Mouse (Mus musculus) midbrain, embryonic 13.5 days (tissue): ENCODE measurements around the gene Psen2. TPM values are rescaled to one million over a fixed set of nuclear protein-coding genes. Genes with fewer than 3 reads are reported as not detected.
A peak's percentile ranks its signal among the peaks of the same experiment; 100 is the strongest.

Experiments
- ATAC-seq: fragments of 200-750 bp; cut with Nextera tagmentation; 2 replicates; pipeline ENCODE4 v1.8.0; 2017; ENCODE audit warnings: mild to moderate bottlenecking, moderate TSS enrichment, moderate library complexity
- H3K27ac ChIP-seq: fragments of 300-500 bp; sonication (generic); 2 replicates; pipeline ENCODE4 v1.5.1; 2015; ENCODE audit warnings: inconsistent platforms, mild to moderate bottlenecking, moderate library complexity
- H3K27me3 ChIP-seq: fragments of 300-500 bp; sonication (generic); 2 replicates; pipeline ENCODE4 v1.6.1; 2015; ENCODE audit warnings: mild to moderate bottlenecking, inconsistent platforms
- H3K36me3 ChIP-seq: fragments of 300-500 bp; sonication (generic); 2 replicates; pipeline ENCODE4 v1.6.1; 2015; ENCODE audit warnings: mild to moderate bottlenecking, inconsistent platforms
- H3K4me1 ChIP-seq: fragments of 300-500 bp; sonication (generic); replicated peaks from 2 replicates; pipeline ENCODE4 v1.6.1; 2015; ENCODE audit warnings: inconsistent platforms
- H3K4me2 ChIP-seq: fragments of 300-500 bp; sonication (generic); replicated peaks from 2 replicates; pipeline ENCODE4 v1.6.1; 2015; ENCODE audit warnings: moderate library complexity, mild to moderate bottlenecking, inconsistent platforms
- H3K4me3 ChIP-seq: fragments of 300-500 bp; sonication (generic); replicated peaks from 2 replicates; pipeline ENCODE4 v1.5.1; 2015; ENCODE audit warnings: mild to moderate bottlenecking, inconsistent platforms
- H3K9ac ChIP-seq: fragments of 300-500 bp; sonication (generic); replicated peaks from 2 replicates; pipeline ENCODE4 v1.6.1; 2015; ENCODE audit warnings: mild to moderate bottlenecking, inconsistent platforms
- H3K9me3 ChIP-seq: fragments of 300-500 bp; sonication (generic); 2 replicates; pipeline ENCODE4 v1.6.1; 2016; ENCODE audit warnings: mild to moderate bottlenecking, inconsistent platforms
- WGBS: fragments of 180-500 bp; shearing (Covaris S2); methylation state at CpG from one replicate; pipeline ENCODE4 v1.1.7; 2015; 5-methylcytosine and 5-hydroxymethylcytosine counted together
- polyA plus RNA-seq: library from polyadenylated mRNA; unstranded; fragments of >200 nt; fragmentation: Nextera tagmentation; extraction: Ambion mirVana; gene quantifications from 2 replicates; pipeline ENCODE4 v1.2.1, GENCODE M21; 2015

Psen2 gene
- polyA plus RNA-seq, 1 experiment from 2014 or later, result 10.7 TPM

- no peaks in the 10 kb centered on the region for H3K9me3 ChIP-seq
- H3K4me3 ChIP-seq, result no peak overlapping the region
- H3K36me3 ChIP-seq, result no peaks in the 10 kb centered on the region
- no peak for ATAC-seq
- WGBS, result 86% methylated on average over 4 of the region's 4 CpGs
- H3K27me3 ChIP-seq, result no peaks in the 10 kb centered on the region
- 0 out of 2 replicates have a peak, but pooled peaks cover 3% of the 10 kb centered on the region for H3K4me1 ChIP-seq
- no peak overlapping the region for H3K27ac ChIP-seq
- H3K9ac ChIP-seq, result no peak overlapping the region
- H3K4me2 ChIP-seq, result no peak overlapping the region
Measured at GRCm38 (mm10) chr1:180290358-180290757, 27.1 kb upstream of the Psen2 start.

DNA sequence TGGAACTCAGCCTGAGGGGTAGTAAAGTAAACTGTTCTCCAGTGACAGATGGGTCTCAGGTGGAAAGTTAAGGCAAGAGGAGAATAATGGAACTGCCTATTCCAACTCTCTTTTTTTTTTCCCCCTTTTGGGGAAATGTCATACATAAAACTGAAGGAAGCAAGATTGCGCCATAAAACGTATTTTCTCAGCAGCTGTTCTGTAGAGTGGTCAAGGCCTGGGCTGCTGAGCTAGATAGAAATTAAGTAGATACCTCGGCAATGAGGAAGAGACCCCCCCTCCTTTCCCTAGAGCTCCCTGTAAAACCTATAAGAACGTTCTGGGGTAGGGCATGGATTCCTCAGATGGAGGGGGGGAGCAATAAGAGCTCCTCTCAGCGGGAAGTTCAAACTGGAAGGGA, 26.6 kb upstream of the Psen2 start:
- Histone ChIP-seq H3K36me3 (no peaks in the 10 kb centered on the region), H3K27ac (no peak overlapping the region), H3K9ac (no peak overlapping the region), H3K9me3 (no peaks in the 10 kb centered on the region), H3K4me2 (no peak overlapping the region), H3K27me3 (no peaks in the 10 kb centered on the region), H3K4me1 (0 out of 2 replicates have a peak, but pooled peaks cover 3% of the 10 kb centered on the region), H3K4me3 (no peak overlapping the region)
- no peak for ATAC-seq
- 83% methylated on average over 5 of the region's 5 CpGs for whole genome bisulfite sequencing

DNA sequence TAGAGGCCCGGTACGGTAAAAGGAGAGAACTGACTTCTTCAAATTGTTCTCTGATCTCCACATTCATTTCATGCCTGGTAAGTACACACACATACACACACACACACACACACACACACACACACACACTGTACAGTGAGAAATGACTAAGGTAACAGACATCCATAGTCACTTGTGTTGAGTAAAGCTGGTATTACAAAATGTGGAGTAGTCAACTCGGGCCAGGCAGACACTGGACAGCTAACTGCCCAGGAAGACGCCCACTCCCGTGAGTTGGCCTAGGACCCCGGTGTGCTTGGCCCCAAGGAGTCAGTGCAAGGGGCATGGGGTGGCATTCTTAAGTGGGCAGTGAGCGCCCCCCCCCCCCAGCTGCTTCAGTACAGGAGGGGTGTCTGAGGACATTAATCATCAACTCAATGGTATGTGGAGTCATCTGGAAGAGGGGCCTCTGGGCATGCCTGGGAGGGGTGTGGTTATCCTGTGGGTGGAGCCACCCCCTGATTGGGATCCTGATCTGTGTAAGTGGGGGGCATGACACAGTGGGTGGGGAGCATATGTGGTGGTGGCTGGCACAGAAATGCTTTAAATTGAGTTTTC, 25.7 kb upstream of the Psen2 start:
- no peak for ATAC-seq
- no peak overlapping the region for H3K4me3 ChIP-seq
- H3K9me3 ChIP-seq, result no peaks in the 10 kb centered on the region
- no peak overlapping the region for H3K9ac ChIP-seq
- peaks cover 9% of the 10 kb centered on the region for H3K4me1 ChIP-seq
- 88% methylated on average over 7 of the region's 7 CpGs for WGBS
- H3K36me3 ChIP-seq, result no peaks in the 10 kb centered on the region
- H3K27me3 ChIP-seq, result no peaks in the 10 kb centered on the region
- H3K4me2 ChIP-seq, result no peak overlapping the region
- no peak overlapping the region for H3K27ac ChIP-seq

DNA sequence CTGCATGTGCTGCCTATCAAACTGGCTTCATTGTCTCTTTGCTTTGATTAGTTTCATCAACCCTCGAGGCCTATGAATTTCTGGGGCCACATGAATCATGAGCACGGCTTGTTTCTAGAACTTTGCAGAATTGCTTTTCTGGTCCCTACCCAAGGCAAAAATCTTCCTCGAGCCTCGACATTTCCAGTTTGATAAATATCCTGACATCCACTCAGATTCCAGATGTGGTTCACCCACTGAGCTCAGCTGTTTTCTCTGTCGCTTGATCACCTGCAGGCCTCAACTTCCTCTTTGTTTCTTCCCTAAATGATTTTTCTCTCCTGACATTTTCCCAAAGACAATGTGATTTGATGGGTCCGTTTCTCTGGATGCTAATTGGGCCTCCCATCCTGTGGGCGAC, 25.0 kb upstream of the Psen2 start:
- H3K4me3 ChIP-seq, result no peak overlapping the region
- no peak overlapping the region for H3K9ac ChIP-seq
- no peaks in the 10 kb centered on the region for H3K36me3 ChIP-seq
- H3K4me2 ChIP-seq, result no peak overlapping the region
- 84% methylated on average over 7 of the region's 7 CpGs for WGBS
- no peaks in the 10 kb centered on the region for H3K9me3 ChIP-seq
- H3K4me1 ChIP-seq, result peaks cover 14% of the 10 kb centered on the region
- ATAC-seq, result no peak
- no peaks in the 10 kb centered on the region for H3K27me3 ChIP-seq
- H3K27ac ChIP-seq, result no peak overlapping the region

- 72% methylated on average over 15 of the region's 15 CpGs for WGBS
- no peak overlapping the region for H3K4me3 ChIP-seq
- H3K27ac ChIP-seq, result no peak overlapping the region
- no peak overlapping the region for H3K4me2 ChIP-seq
- H3K27me3 ChIP-seq, result no peaks in the 10 kb centered on the region
- no peak for ATAC-seq
- H3K9ac ChIP-seq, result no peak overlapping the region
- peaks cover 14% of the 10 kb centered on the region for H3K4me1 ChIP-seq
- no peaks in the 10 kb centered on the region for H3K9me3 ChIP-seq
- H3K36me3 ChIP-seq, result no peaks in the 10 kb centered on the region
Measured at GRCm38 (mm10) chr1:180286081-180286831, 23.0 kb upstream of the Psen2 start.

DNA sequence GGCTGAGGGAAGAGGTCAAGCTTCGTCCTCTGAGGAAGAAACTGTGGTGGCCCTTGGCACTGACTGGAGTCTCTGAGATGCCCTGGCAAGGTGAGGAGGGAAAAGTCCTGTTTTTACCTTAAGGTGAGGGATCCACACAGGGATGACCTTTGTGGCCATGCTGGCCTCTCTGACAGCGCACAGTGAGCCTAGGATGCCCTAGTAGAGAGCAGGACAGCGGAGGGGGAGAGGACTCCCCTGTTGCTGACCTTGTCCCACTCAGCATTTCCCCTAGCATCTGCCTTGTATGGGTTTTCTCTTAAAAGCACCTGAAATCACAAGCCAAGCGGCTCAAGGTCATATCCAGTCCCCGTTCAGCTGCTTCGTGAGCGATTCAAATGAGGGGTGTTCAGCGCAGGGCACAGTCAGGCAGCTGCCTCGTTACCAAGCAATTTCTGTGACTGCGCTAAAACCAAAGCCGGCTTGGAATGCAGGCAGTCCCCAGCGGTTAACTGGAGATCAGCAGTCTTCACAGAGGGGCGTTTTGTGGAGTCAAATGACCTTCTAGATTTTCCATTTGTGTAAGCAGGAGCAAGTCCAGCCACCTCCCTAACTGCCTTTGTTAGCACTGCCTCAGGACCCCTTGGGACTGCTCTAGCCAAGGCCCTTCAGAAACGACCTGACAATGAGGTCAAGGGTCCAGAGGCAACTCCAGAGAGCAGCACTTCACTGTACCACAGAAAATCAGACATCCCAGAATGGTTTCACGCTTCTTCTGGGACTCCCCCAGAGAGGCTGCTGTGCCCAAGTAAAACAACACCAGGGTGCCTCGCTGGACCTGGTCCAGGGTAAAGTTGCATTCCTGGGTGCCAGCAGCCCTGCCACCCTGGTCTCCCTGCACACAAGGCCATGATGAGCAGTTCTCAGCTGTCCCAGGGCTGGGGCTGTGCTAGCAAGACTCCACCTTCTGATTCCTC, 20.9 kb upstream of the Psen2 start:
- Histone ChIP-seq H3K4me1 (peaks cover 18% of the 10 kb centered on the region), H3K9ac (0 out of 2 replicates have a peak overlapping the region, but pooled peaks have one; percentile 12), H3K4me2 (peak overlapping the region; percentile 12; the same call in 1 of the 2 replicates), H3K36me3 (no peaks in the 10 kb centered on the region), H3K27ac (0 out of 2 replicates have a peak overlapping the region, but pooled peaks have one; percentile 19), H3K27me3 (no peaks in the 10 kb centered on the region), H3K9me3 (no peaks in the 10 kb centered on the region), H3K4me3 (no peak overlapping the region)
- WGBS, result 18% methylated on average over 16 of the region's 16 CpGs
- peak; percentile 71 for ATAC-seq

DNA sequence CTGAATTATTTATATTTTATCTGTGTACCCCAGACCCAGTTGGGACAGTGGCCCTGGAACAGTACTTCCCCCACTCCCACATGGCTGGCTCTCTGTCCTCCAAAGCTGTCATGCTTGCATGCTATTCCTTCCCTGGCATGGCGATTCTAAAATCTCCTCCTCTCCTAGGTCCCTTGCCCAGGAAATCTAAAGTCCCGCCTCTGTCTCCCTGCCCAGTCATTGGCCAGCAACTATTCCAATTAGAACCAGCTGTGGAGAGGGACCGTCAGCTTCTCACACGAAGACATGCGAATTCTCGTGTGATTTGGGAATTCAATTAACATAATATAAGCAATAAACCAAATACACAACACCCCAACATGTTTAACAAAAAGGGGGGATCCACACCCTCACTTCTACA, 19.3 kb upstream of the Psen2 start:
- 52% methylated on average over 6 of the region's 6 CpGs for WGBS
- no peak overlapping the region for H3K27ac ChIP-seq
- no peak overlapping the region for H3K4me2 ChIP-seq
- no peak overlapping the region for H3K4me3 ChIP-seq
- H3K36me3 ChIP-seq, result no peaks in the 10 kb centered on the region
- 0 out of 2 replicates have a peak, but pooled peaks have one; percentile 19 for ATAC-seq
- no peaks in the 10 kb centered on the region for H3K9me3 ChIP-seq
- H3K27me3 ChIP-seq, result no peaks in the 10 kb centered on the region
- H3K4me1 ChIP-seq, result peaks cover 18% of the 10 kb centered on the region
- no peak overlapping the region for H3K9ac ChIP-seq

DNA sequence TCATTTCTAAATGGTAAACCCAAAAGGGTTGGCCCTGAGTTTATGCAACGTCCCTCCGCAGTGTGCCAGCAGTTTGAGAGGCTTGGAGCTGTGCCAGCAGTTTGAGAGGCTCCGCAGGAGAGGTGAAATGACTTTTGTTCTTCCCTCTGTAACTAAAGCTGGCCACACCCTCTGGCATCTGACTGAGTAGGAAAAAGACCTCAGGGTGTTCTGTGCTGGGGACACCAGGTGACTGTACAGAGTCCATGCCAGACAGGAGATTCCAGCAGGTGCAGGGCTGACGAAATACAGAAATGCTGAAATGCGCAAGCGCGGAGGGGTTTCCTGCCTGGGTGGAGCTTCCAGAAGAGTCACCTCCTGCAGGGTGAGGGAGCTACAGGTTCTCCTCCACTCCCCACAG, 16.4 kb upstream of the Psen2 start:
- Histone ChIP-seq H3K27me3 (no peaks in the 10 kb centered on the region), H3K36me3 (no peaks in the 10 kb centered on the region), H3K27ac (no peak overlapping the region), H3K9ac (no peak overlapping the region), H3K4me2 (no peak overlapping the region), H3K4me3 (no peak overlapping the region), H3K4me1 (peaks cover 16% of the 10 kb centered on the region), H3K9me3 (no peaks in the 10 kb centered on the region)
- ATAC-seq, result no peak
- 47% methylated on average over 7 of the region's 7 CpGs for WGBS

- WGBS, result 87% methylated on average over 9 of the region's 9 CpGs
Measured at GRCm38 (mm10) chr1:180277563-180277962, 14.3 kb upstream of the Psen2 start.

DNA sequence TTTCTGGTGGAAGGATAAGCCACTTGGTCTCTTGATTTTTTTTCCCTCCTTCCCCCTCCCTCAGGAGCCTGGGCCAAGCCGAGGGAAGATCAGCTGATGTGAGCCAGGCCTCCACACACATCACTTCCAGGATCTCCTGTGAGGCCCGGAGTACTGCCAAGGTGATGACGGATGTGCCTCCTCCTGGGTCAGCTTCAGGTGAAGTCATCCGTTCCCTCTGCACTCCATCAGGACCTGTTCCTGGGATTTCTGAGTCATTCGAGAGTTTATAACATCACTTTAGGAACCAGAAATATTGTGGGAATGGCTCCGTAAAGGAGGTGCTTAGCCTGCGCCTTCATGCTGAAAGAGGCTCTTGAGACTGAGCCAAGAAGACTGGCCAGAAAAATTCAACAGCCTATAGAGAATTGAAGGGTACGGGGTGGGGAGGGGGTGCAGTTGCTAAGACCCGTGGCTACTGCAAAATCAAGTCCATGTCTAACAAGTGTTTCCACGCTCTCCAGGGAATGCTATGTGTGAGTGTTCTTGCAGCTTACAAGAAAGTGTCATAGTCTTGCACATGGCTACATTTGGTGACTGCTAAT, 11.6 kb upstream of the Psen2 start:
- no peak overlapping the region for H3K9ac ChIP-seq
- H3K27me3 ChIP-seq, result no peaks in the 10 kb centered on the region
- no peaks in the 10 kb centered on the region for H3K36me3 ChIP-seq
- H3K4me2 ChIP-seq, result no peak overlapping the region
- ATAC-seq, result no peak
- no peaks in the 10 kb centered on the region for H3K9me3 ChIP-seq
- 87% methylated on average over 10 of the region's 10 CpGs for WGBS
- no peak overlapping the region for H3K27ac ChIP-seq
- H3K4me3 ChIP-seq, result no peak overlapping the region
- peaks cover 4% of the 10 kb centered on the region; the same call in 1 of the 2 replicates for H3K4me1 ChIP-seq

More at GRCm38 (mm10) chr1:180277563-180277962, 14.3 kb upstream of the Psen2 start:
- H3K9ac ChIP-seq, result no peak overlapping the region
- no peaks in the 10 kb centered on the region for H3K27me3 ChIP-seq
- H3K4me1 ChIP-seq, result peaks cover 4% of the 10 kb centered on the region; the same call in 1 of the 2 replicates
- ATAC-seq, result no peak
- no peak overlapping the region for H3K4me2 ChIP-seq
- H3K9me3 ChIP-seq, result no peaks in the 10 kb centered on the region
- no peak overlapping the region for H3K27ac ChIP-seq
- H3K36me3 ChIP-seq, result no peaks in the 10 kb centered on the region
- no peak overlapping the region for H3K4me3 ChIP-seq

DNA sequence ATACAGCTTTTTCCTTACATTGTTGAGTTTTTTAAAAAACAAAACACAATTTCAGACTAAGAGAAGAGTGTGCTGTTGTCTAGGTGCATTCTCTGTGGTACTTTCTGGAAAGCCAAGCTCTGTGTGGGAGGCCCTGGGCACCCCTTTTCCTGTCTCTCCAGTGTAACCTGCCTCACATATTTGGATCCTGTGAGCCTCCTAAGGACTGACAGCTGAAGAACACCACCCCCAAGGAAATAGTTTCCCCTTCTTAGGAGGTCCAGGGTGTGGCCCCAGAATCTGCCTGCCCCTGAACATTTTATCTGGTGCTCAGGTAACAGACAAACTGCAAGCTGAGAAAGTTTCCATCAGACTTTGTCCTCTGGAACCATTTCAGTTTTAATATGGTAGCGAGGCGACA, 5.8 kb upstream of the Psen2 start:
- ATAC-seq, result peak; percentile 3; the same call in 1 of the 2 replicates
- H3K4me1 ChIP-seq, result 0 out of 2 replicates have a peak, but pooled peaks cover 5% of the 10 kb centered on the region
- no peak overlapping the region for H3K4me2 ChIP-seq
- no peak overlapping the region for H3K27ac ChIP-seq
- H3K27me3 ChIP-seq, result peaks cover 17% of the 10 kb centered on the region
- no peak overlapping the region for H3K4me3 ChIP-seq
- no peaks in the 10 kb centered on the region for H3K9me3 ChIP-seq
- no peaks in the 10 kb centered on the region for H3K36me3 ChIP-seq
- WGBS, result 100% methylated on average over 2 of the region's 2 CpGs
- no peak overlapping the region for H3K9ac ChIP-seq
